Mouse (Mus musculus) kidney, adult 2 months (tissue): Measurements from ENCODE around the gene Dact2.

Experiments used
- CTCF ChIP-seq: fragments of 200-500 bp; conservative IDR thresholded peaks from 2 replicates; pipeline ENCODE4 v1.5.1; 2011; ENCODE audit warnings: low read depth, mild to moderate bottlenecking, control low read depth, low read length, moderate library complexity, mixed read lengths; ENCODE audit not compliant: insufficient read depth, insufficient read length
- POLR2A ChIP-seq: fragments of 200-500 bp; IDR thresholded peaks from one replicate; pipeline ENCODE4 v1.6.1; 2011; ENCODE audit warnings: low read depth, low read length, control low read depth

GRCm38 (mm10) chr17:14178049-14178448, 26.1 kb downstream of the Dact2 start:
- no peak for TF ChIP-seq CTCF
- TF ChIP-seq POLR2A: no peak
